Mouse (Mus musculus): ENCODE results near the gene Mbtd1.

- TF ChIP-seq POLR2A (IDR thresholded peaks at IDR 0.05; ENCODE audit: low read depth, low read length) (no peak), CTCF (IDR thresholded peaks at IDR 0.05; ENCODE audit: extremely low read depth, insufficient read depth, insufficient read length, insufficient replicate concordance) (no peak)
Observed at GRCm38 (mm10) chr11:93969799-93970198, 84.1 kb downstream of the Mbtd1 start.

All from spleen, adult 2 months (tissue).